Mouse (Mus musculus): ENCODE measurements around the gene Thra.

The Thra gene

GRCm38 (mm10) chr11:98740393-98741050 is at the start of gene Thra:
Gene Thra (plus strand): TSS chr11:98740638.
- in situ Hi-C loops (cut with MboI; ENCODE audit: low pct_unique_long_range_greater_than_20kb in 1 of 2, low sequenced_read_pairs in 2 of 2, unreplicated experiment in 1 of 2) = no loop called here

GRCm38 (mm10) chr11:98693201-98693600 is 47.2 kb upstream of the Thra start:
- in situ Hi-C loops (cut with MboI; ENCODE audit: low pct_unique_long_range_greater_than_20kb in 1 of 2, low sequenced_read_pairs in 2 of 2, unreplicated experiment in 1 of 2) = no loop called here

- in situ Hi-C loops (cut with MboI; ENCODE audit: low pct_unique_long_range_greater_than_20kb in 1 of 2, low sequenced_read_pairs in 2 of 2, unreplicated experiment in 1 of 2) = no loop called here
Measured at GRCm38 (mm10) chr11:98693746-98694145, 46.7 kb upstream of the Thra start.

- in situ Hi-C loops (cut with MboI; ENCODE audit: low pct_unique_long_range_greater_than_20kb in 1 of 2, low sequenced_read_pairs in 2 of 2, unreplicated experiment in 1 of 2) = no loop called here
Measured at GRCm38 (mm10) chr11:98694301-98694700, 46.1 kb upstream of the Thra start.

GRCm38 (mm10) chr11:98695408-98695807 is 45.0 kb upstream of the Thra start:
- in situ Hi-C loops (cut with MboI; ENCODE audit: low pct_unique_long_range_greater_than_20kb in 1 of 2, low sequenced_read_pairs in 2 of 2, unreplicated experiment in 1 of 2) = loop anchor here in 1 of 2 experiments (5.0 kb wide), 1 partner anchor 87 kb away; no protein-coding TSS in a partner anchor

- in situ Hi-C loops (cut with MboI; ENCODE audit: low pct_unique_long_range_greater_than_20kb in 1 of 2, low sequenced_read_pairs in 2 of 2, unreplicated experiment in 1 of 2) = loop anchor here in 1 of 2 experiments (5.0 kb wide), 1 partner anchor 86 kb away; no protein-coding TSS in a partner anchor
Measured at GRCm38 (mm10) chr11:98696454-98697216, 43.8 kb upstream of the Thra start.

- in situ Hi-C loops (cut with MboI; ENCODE audit: low pct_unique_long_range_greater_than_20kb in 1 of 2, low sequenced_read_pairs in 2 of 2, unreplicated experiment in 1 of 2) = loop anchor here in 1 of 2 experiments (5.0 kb wide), 1 partner anchor 85 kb away; no protein-coding TSS in a partner anchor
Measured at GRCm38 (mm10) chr11:98697225-98697624, 43.2 kb upstream of the Thra start.

- in situ Hi-C loops (cut with MboI; ENCODE audit: low pct_unique_long_range_greater_than_20kb in 1 of 2, low sequenced_read_pairs in 2 of 2, unreplicated experiment in 1 of 2) = loop anchor here in 1 of 2 experiments (5.0 kb wide), 1 partner anchor 83 kb away; no protein-coding TSS in a partner anchor
Measured at GRCm38 (mm10) chr11:98698849-98699640, 41.4 kb upstream of the Thra start.

GRCm38 (mm10) chr11:98699911-98700310 is 40.5 kb upstream of the Thra start:
- in situ Hi-C loops (cut with MboI; ENCODE audit: low pct_unique_long_range_greater_than_20kb in 1 of 2, low sequenced_read_pairs in 2 of 2, unreplicated experiment in 1 of 2) = loop anchor here in 1 of 2 experiments (5.0 kb wide), 1 partner anchor 82 kb away; no protein-coding TSS in a partner anchor

- in situ Hi-C loops (cut with MboI; ENCODE audit: low pct_unique_long_range_greater_than_20kb in 1 of 2, low sequenced_read_pairs in 2 of 2, unreplicated experiment in 1 of 2) = no loop called here
Measured at GRCm38 (mm10) chr11:98701213-98701670, 39.2 kb upstream of the Thra start, which contains the start of gene Csf3. Gene Csf3 (plus strand): TSS chr11:98701263.

- in situ Hi-C loops (cut with MboI; ENCODE audit: low pct_unique_long_range_greater_than_20kb in 1 of 2, low sequenced_read_pairs in 2 of 2, unreplicated experiment in 1 of 2) = no loop called here
Measured at GRCm38 (mm10) chr11:98702323-98702722, 38.1 kb upstream of the Thra start.

- in situ Hi-C loops (cut with MboI; ENCODE audit: low pct_unique_long_range_greater_than_20kb in 1 of 2, low sequenced_read_pairs in 2 of 2, unreplicated experiment in 1 of 2) = no loop called here
Measured at GRCm38 (mm10) chr11:98705021-98705420, 35.4 kb upstream of the Thra start.

- in situ Hi-C loops (cut with MboI; ENCODE audit: low pct_unique_long_range_greater_than_20kb in 1 of 2, low sequenced_read_pairs in 2 of 2, unreplicated experiment in 1 of 2) = no loop called here
Measured at GRCm38 (mm10) chr11:98707401-98708281, 32.8 kb upstream of the Thra start.

GRCm38 (mm10) chr11:98708282-98708956 is 32.0 kb upstream of the Thra start:
- in situ Hi-C loops (cut with MboI; ENCODE audit: low pct_unique_long_range_greater_than_20kb in 1 of 2, low sequenced_read_pairs in 2 of 2, unreplicated experiment in 1 of 2) = no loop called here

- in situ Hi-C loops (cut with MboI; ENCODE audit: low pct_unique_long_range_greater_than_20kb in 1 of 2, low sequenced_read_pairs in 2 of 2, unreplicated experiment in 1 of 2) = no loop called here
Measured at GRCm38 (mm10) chr11:98709001-98709741, 31.3 kb upstream of the Thra start.

GRCm38 (mm10) chr11:98710416-98711045 is 29.9 kb upstream of the Thra start:
- in situ Hi-C loops (cut with MboI; ENCODE audit: low pct_unique_long_range_greater_than_20kb in 1 of 2, low sequenced_read_pairs in 2 of 2, unreplicated experiment in 1 of 2) = no loop called here
